Mouse (Mus musculus): ENCODE results near the gene Pspn. TPM values are rescaled to one million over a fixed set of nuclear protein-coding genes. Genes with fewer than 3 reads are reported as not detected.

Pspn gene
- total and polyA plus RNA-seq, 3 experiments = not detected

DNA sequence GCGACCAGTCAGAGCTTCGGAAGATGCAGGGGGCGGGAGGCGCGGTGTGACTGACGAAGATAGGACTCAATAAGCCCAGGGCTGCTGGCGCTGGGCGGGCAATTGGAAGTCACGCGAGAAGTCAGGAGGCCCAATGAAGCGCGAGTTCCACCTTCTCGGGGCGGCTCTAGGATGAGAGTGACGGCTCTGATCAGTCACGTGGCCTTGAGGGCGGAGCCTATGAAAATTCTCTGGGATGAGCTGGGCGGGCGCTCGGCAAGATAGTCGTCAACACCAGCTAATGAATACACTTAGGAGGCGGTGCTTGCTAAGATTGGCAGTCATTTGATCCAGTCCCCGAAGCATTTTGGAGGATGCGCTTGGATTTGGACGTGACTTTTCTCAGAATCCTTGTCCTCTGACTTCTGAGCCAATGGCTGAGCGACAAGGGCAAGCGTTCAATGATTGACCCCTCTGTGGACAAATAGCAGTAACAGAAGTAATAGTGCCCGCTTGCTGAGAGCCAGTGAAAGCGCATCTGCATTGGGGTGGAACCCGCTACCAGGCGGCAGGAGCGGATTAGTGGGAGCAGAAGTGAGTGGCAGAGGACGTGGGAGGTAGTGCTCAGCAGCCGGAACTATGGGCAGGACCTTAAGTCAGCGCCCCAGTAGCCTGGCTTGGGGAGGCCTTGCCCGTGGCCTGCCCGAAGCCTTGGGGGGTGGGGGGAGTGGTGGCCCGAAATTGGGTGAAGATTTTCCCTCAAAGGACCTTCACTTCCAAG lies 32.0 kb upstream of the Pspn start:
- Histone ChIP-seq H3K4me1 (ENCODE audit: insufficient read depth, low read depth, low read length) (peaks cover 46% of the 10 kb centered on the region), H3K27me3 (ENCODE audit: insufficient read depth, low read length) (peaks cover 6% of the 10 kb centered on the region), H3K9me3 (replicated peaks) (no peaks in the 10 kb centered on the region), H3K4me3 (ENCODE audit: low read depth, low read length) (peak overlapping the region; percentile 87), H3K36me3 (replicated peaks) (peaks cover 33% of the 10 kb centered on the region)
- DNase-seq (ENCODE audit: low spot score) = peak; percentile 97
- ATAC-seq (ENCODE audit: extremely low read depth, insufficient number of reproducible peaks, low FRiP score, poor library complexity, severe bottlenecking) = peak; percentile 82
- no peak for TF ChIP-seq POLR2AphosphoS5 (IDR thresholded peaks at IDR 0.05; ENCODE audit: insufficient replicate concordance, low read depth, low read length)
- TF ChIP-seq TAL1 (conservative IDR thresholded peaks at IDR 0.05; ENCODE audit: low read depth, low read length) = no peak
- TF ChIP-seq GATA2 (IDR thresholded peaks at IDR 0.05; ENCODE audit: borderline replicate concordance, low read depth, low read length) = no peak
- TF ChIP-seq GATA1 (IDR thresholded peaks at IDR 0.05; ENCODE audit: borderline replicate concordance, low read length) = no peak

DNA sequence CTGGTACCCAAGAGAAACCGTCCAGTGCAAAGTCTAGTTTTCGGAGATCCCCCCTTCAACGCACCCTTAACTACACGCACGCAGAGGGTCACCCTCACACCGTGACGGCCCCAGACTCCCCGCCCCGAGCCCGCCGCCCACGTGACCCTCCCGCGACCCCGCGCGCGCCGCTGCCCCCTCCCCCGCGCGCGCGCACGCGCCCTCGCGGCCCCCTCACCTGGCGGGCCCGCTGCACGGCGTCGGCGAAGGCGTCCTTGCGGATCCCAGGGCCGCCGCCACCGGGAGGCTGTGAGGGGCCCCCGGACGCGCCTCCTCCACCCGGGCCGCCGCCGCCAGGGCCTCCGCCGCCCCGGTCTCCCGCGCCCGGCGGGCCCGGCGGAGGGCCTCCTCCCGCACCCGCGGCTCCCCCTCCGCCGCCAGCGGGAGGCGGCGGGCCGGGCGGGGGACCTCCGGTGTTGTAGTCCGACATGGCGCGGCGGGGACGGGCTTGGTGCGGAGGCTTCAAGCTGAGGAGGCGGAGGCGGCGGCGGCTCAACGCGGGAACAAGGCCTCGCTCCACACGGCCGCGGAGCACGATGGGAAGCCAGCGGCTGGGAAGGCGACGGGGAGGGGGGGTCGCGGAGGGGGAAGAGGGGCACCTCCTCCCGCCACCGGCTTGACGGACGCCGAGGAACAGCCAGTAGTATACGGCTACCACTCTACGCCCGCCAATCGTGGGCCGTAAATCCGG lies 31.3 kb upstream of the Pspn start, which contains the start of gene Khsrp:
Gene Khsrp (minus strand): TSS at position 592 of the 730 bp plus-strand sequence.
- Histone ChIP-seq H3K9me3 (replicated peaks) (no peaks in the 10 kb centered on the region), H3K27me3 (ENCODE audit: insufficient read depth, low read length) (peaks cover 3% of the 10 kb centered on the region), H3K4me1 (ENCODE audit: insufficient read depth, low read depth, low read length) (peaks cover 54% of the 10 kb centered on the region), H3K4me3 (ENCODE audit: low read depth, low read length) (peak within 1 kb of the TSS; percentile 87), H3K36me3 (replicated peaks) (peaks cover 40% of the 10 kb centered on the region)
- DNase-seq (ENCODE audit: low spot score) (peak; percentile 60), ATAC-seq (ENCODE audit: extremely low read depth, insufficient number of reproducible peaks, low FRiP score, poor library complexity, severe bottlenecking) (no peak)
- no peak for TF ChIP-seq CTCF (IDR thresholded peaks at IDR 0.05; ENCODE audit: low read depth, low read length)
- TF ChIP-seq GATA1 (IDR thresholded peaks at IDR 0.05; ENCODE audit: borderline replicate concordance, low read length) = no peak
- no peak for TF ChIP-seq GATA2 (IDR thresholded peaks at IDR 0.05; ENCODE audit: borderline replicate concordance, low read depth, low read length)
- TF ChIP-seq POLR2AphosphoS5 (IDR thresholded peaks at IDR 0.05; ENCODE audit: insufficient replicate concordance, low read depth, low read length) = no peak
- no peak for TF ChIP-seq TAL1 (conservative IDR thresholded peaks at IDR 0.05; ENCODE audit: low read depth, low read length)

GRCm38 (mm10) chr17:57029691-57030090 lies 29.9 kb upstream of the Pspn start:
- ATAC-seq (ENCODE audit: extremely low read depth, insufficient number of reproducible peaks, low FRiP score, poor library complexity, severe bottlenecking) (no peak), DNase-seq (ENCODE audit: low spot score) (no peak)
- Histone ChIP-seq H3K4me1 (ENCODE audit: insufficient read depth, low read depth, low read length) (peaks cover 64% of the 10 kb centered on the region), H3K9me3 (replicated peaks) (no peaks in the 10 kb centered on the region), H3K4me3 (ENCODE audit: low read depth, low read length) (peak overlapping the region; percentile 87), H3K36me3 (replicated peaks) (peaks cover 54% of the 10 kb centered on the region), H3K27me3 (ENCODE audit: insufficient read depth, low read length) (peaks cover 1% of the 10 kb centered on the region; the same call in 1 of the 2 replicates)
- TF ChIP-seq POLR2AphosphoS5 (IDR thresholded peaks at IDR 0.05; ENCODE audit: insufficient replicate concordance, low read depth, low read length) (no peak), GATA2 (IDR thresholded peaks at IDR 0.05; ENCODE audit: borderline replicate concordance, low read depth, low read length) (no peak), GATA1 (IDR thresholded peaks at IDR 0.05; ENCODE audit: borderline replicate concordance, low read length) (no peak), CTCF (IDR thresholded peaks at IDR 0.05; ENCODE audit: low read depth, low read length) (no peak), TAL1 (conservative IDR thresholded peaks at IDR 0.05; ENCODE audit: low read depth, low read length) (no peak)

DNA sequence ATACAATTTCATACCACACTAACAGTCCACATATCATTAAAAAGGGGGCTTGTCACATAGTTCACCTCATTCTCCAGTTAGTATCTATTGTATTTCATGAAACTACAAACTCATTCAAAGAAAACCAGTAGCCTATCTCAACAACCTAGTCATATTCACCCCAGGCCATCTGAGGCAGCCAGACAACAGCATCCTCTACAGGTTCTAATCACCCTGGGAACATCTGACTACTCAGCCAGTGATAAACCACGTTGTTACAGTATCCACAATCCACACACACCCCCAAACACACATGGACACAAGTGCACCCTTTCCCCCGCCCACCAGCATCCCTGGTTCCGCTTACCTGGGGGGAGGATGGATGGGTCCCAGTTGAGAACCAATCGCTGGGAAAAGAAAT lies 27.7 kb upstream of the Pspn start:
- Histone ChIP-seq H3K36me3 (replicated peaks) (peaks cover 76% of the 10 kb centered on the region), H3K27me3 (ENCODE audit: insufficient read depth, low read length) (no peaks in the 10 kb centered on the region), H3K4me3 (ENCODE audit: low read depth, low read length) (no peak overlapping the region; the same call in 1 of the 2 replicates), H3K9me3 (replicated peaks) (no peaks in the 10 kb centered on the region), H3K4me1 (ENCODE audit: insufficient read depth, low read depth, low read length) (peaks cover 78% of the 10 kb centered on the region)
- no peak for ATAC-seq (ENCODE audit: extremely low read depth, insufficient number of reproducible peaks, low FRiP score, poor library complexity, severe bottlenecking)
- TF ChIP-seq CTCF (IDR thresholded peaks at IDR 0.05; ENCODE audit: low read depth, low read length) = no peak
- TF ChIP-seq GATA2 (IDR thresholded peaks at IDR 0.05; ENCODE audit: borderline replicate concordance, low read depth, low read length) = no peak
- TF ChIP-seq GATA1 (IDR thresholded peaks at IDR 0.05; ENCODE audit: borderline replicate concordance, low read length) = no peak
- no peak for TF ChIP-seq POLR2AphosphoS5 (IDR thresholded peaks at IDR 0.05; ENCODE audit: insufficient replicate concordance, low read depth, low read length)
- TF ChIP-seq TAL1 (conservative IDR thresholded peaks at IDR 0.05; ENCODE audit: low read depth, low read length) = no peak
- no peak for DNase-seq (ENCODE audit: low spot score)

GRCm38 (mm10) chr17:57020960-57021359 lies 21.1 kb upstream of the Pspn start:
- peak; percentile 69 for ATAC-seq (ENCODE audit: extremely low read depth, insufficient number of reproducible peaks, low FRiP score, poor library complexity, severe bottlenecking)
- Histone ChIP-seq H3K4me3 (ENCODE audit: low read depth, low read length) (no peak overlapping the region; the same call in 1 of the 2 replicates), H3K4me1 (ENCODE audit: insufficient read depth, low read depth, low read length) (peaks cover 82% of the 10 kb centered on the region), H3K27me3 (ENCODE audit: insufficient read depth, low read length) (no peaks in the 10 kb centered on the region), H3K36me3 (replicated peaks) (peaks cover 71% of the 10 kb centered on the region), H3K9me3 (replicated peaks) (no peaks in the 10 kb centered on the region)
- TF ChIP-seq GATA2 (IDR thresholded peaks at IDR 0.05; ENCODE audit: borderline replicate concordance, low read depth, low read length) (no peak), POLR2AphosphoS5 (IDR thresholded peaks at IDR 0.05; ENCODE audit: insufficient replicate concordance, low read depth, low read length) (no peak), GATA1 (IDR thresholded peaks at IDR 0.05; ENCODE audit: borderline replicate concordance, low read length) (no peak), TAL1 (conservative IDR thresholded peaks at IDR 0.05; ENCODE audit: low read depth, low read length) (no peak)
- no peak for DNase-seq (ENCODE audit: low spot score)

GRCm38 (mm10) chr17:57019693-57020092 lies 19.9 kb upstream of the Pspn start:
- Histone ChIP-seq H3K4me1 (ENCODE audit: insufficient read depth, low read depth, low read length) (peaks cover 75% of the 10 kb centered on the region), H3K36me3 (replicated peaks) (peaks cover 59% of the 10 kb centered on the region), H3K27me3 (ENCODE audit: insufficient read depth, low read length) (no peaks in the 10 kb centered on the region), H3K9me3 (replicated peaks) (no peaks in the 10 kb centered on the region), H3K4me3 (ENCODE audit: low read depth, low read length) (peak overlapping the region; percentile 21; the same call in 1 of the 2 replicates)
- TF ChIP-seq POLR2AphosphoS5 (IDR thresholded peaks at IDR 0.05; ENCODE audit: insufficient replicate concordance, low read depth, low read length) = no peak
- peak; percentile 75 for TF ChIP-seq TAL1 (conservative IDR thresholded peaks at IDR 0.05; ENCODE audit: low read depth, low read length)
- DNase-seq (ENCODE audit: low spot score) = no peak
- peak; percentile 51 for ATAC-seq (ENCODE audit: extremely low read depth, insufficient number of reproducible peaks, low FRiP score, poor library complexity, severe bottlenecking)

All from G1E (cell line).